Mouse (Mus musculus) MEL (cell line): ENCODE data around the gene Creb3l2. TPM values are rescaled to one million over a fixed set of nuclear protein-coding genes. Genes with fewer than 3 reads are reported as not detected.
"Not testable (repeated sequence)": the region's sequence is repeated elsewhere in the genome, so short reads cannot be mapped to it uniquely, and the experiment has no call there.

Experiments
- DNase-seq: peaks from one replicate; pipeline ENCODE4 v3.0.0; 2011; ENCODE audit warnings: low read depth, low spot score
- H3K27ac ChIP-seq: 2 replicates; pipeline ENCODE4 v1.5.1; 2012; ENCODE audit warnings: low read depth, mild to moderate bottlenecking, control low read depth, low read length, moderate library complexity; ENCODE audit not compliant: control insufficient read depth
- H3K27me3 ChIP-seq, 2 experiments: fragments of 150-350 bp in 1 of 2; sonication (generic) in 1 of 2; 2 replicates each; pipeline ENCODE4 v1.6.1; 2012; ENCODE audit warnings: low read length in 2 of 2, mild to moderate bottlenecking in 2 of 2, improper control_type of control experiment in 1 of 2, moderate library complexity in 1 of 2; ENCODE audit not compliant: insufficient read depth in 2 of 2, control insufficient read depth in 1 of 2
- H3K36me3 ChIP-seq, 2 experiments: 2 replicates each; pipeline ENCODE4 v1.6.1; 2012 to 2014; ENCODE audit warnings: low read length in 2 of 2, improper control_type of control experiment in 1 of 2, inconsistent platforms in 1 of 2, mild to moderate bottlenecking in 1 of 2; ENCODE audit not compliant: insufficient read depth in 2 of 2, control insufficient read depth in 1 of 2
- H3K4me1 ChIP-seq, 2 experiments: fragments of 150-350 bp in 1 of 2; sonication (generic) in 1 of 2; 2 replicates each; pipeline ENCODE4 v1.6.1; 2012; ENCODE audit warnings: low read length in 2 of 2, improper control_type of control experiment in 1 of 2, mild to moderate bottlenecking in 1 of 2; ENCODE audit not compliant: insufficient read depth in 2 of 2, control insufficient read depth in 1 of 2
- H3K4me3 ChIP-seq, 2 experiments: fragments of 150-350 bp in 1 of 2; sonication (generic) in 1 of 2; 2 replicates each; pipeline ENCODE4 v1.5.1; 2012; ENCODE audit warnings: low read depth in 2 of 2, low read length in 2 of 2, mild to moderate bottlenecking in 2 of 2, moderate library complexity in 2 of 2, control low read depth in 1 of 2, improper control_type of control experiment in 1 of 2; ENCODE audit not compliant: control insufficient read depth in 1 of 2, insufficient read depth in 1 of 2
- H3K79me2 ChIP-seq: 2 replicates; pipeline ENCODE4 v1.6.1; 2012; ENCODE audit warnings: mild to moderate bottlenecking, low read length, moderate library complexity; ENCODE audit not compliant: control insufficient read depth, poor library complexity, insufficient read depth
- H3K9ac ChIP-seq: 2 replicates; pipeline ENCODE4 v1.6.1; 2012; ENCODE audit warnings: low read depth, mild to moderate bottlenecking, control low read depth, low read length, moderate library complexity; ENCODE audit not compliant: control insufficient read depth, poor library complexity, severe bottlenecking
- H3K9me3 ChIP-seq: fragments of 150-350 bp; sonication (generic); replicated peaks from 2 replicates; pipeline ENCODE4 v1.6.1; 2012; ENCODE audit warnings: mild to moderate bottlenecking, low read length, improper control_type of control experiment, moderate library complexity; ENCODE audit not compliant: insufficient read depth
- ELF1 ChIP-seq: IDR thresholded peaks from 2 replicates; pipeline ENCODE4 v1.6.1; 2014; ENCODE audit warnings: low read depth, mild to moderate bottlenecking, inconsistent platforms, low read length, improper control_type of control experiment, moderate library complexity
- GABPA ChIP-seq: IDR thresholded peaks from 2 replicates; pipeline ENCODE4 v1.6.1; 2012; ENCODE audit warnings: low read depth, mild to moderate bottlenecking, inconsistent platforms, low read length, improper control_type of control experiment, moderate library complexity
- GATA1 ChIP-seq: IDR thresholded peaks from 2 replicates; pipeline ENCODE4 v1.6.1; 2011; ENCODE audit warnings: low read depth, low read length, improper control_type of control experiment
- HCFC1 ChIP-seq: IDR thresholded peaks from 2 replicates; pipeline ENCODE4 v1.6.1; 2012; ENCODE audit warnings: low read depth, mild to moderate bottlenecking, inconsistent platforms, low read length, improper control_type of control experiment, moderate library complexity
- JUND ChIP-seq: IDR thresholded peaks from 2 replicates; pipeline ENCODE4 v1.6.1; 2011; ENCODE audit warnings: low read depth, mild to moderate bottlenecking, improper control_type of control experiment, low read length
- KAT2A ChIP-seq: conservative IDR thresholded peaks from 2 replicates; pipeline ENCODE4 v1.6.1; 2012; ENCODE audit warnings: low read depth, low read length, improper control_type of control experiment, inconsistent platforms
- MAFK ChIP-seq: IDR thresholded peaks from 2 replicates; pipeline ENCODE4 v1.6.1; 2011; ENCODE audit warnings: low read depth, mild to moderate bottlenecking, low read length, improper control_type of control experiment, borderline replicate concordance
- MAX ChIP-seq: IDR thresholded peaks from 2 replicates; pipeline ENCODE4 v1.6.1; 2011; ENCODE audit warnings: low read length, improper control_type of control experiment
- MAZ ChIP-seq: IDR thresholded peaks from 2 replicates; pipeline ENCODE4 v1.6.1; 2012; ENCODE audit warnings: low read depth, mild to moderate bottlenecking, inconsistent platforms, low read length, improper control_type of control experiment
- MYB ChIP-seq: IDR thresholded peaks from 2 replicates; pipeline ENCODE4 v1.6.1; 2011; ENCODE audit warnings: mild to moderate bottlenecking, low read depth, low read length, improper control_type of control experiment
- MYC ChIP-seq: IDR thresholded peaks from 2 replicates; pipeline ENCODE4 v1.6.1; 2011; ENCODE audit warnings: low read depth, mild to moderate bottlenecking, low read length, improper control_type of control experiment, moderate library complexity
- NRF1 ChIP-seq: IDR thresholded peaks from 2 replicates; pipeline ENCODE4 v1.6.1; 2014; ENCODE audit warnings: low read depth, mild to moderate bottlenecking, inconsistent platforms, low read length, improper control_type of control experiment, moderate library complexity; ENCODE audit not compliant: poor library complexity, insufficient read depth, severe bottlenecking
- POLR2AphosphoS5 ChIP-seq: IDR thresholded peaks from 2 replicates; pipeline ENCODE4 v1.6.1; 2012; ENCODE audit warnings: low read depth, borderline replicate concordance, mild to moderate bottlenecking, inconsistent platforms, low read length, moderate library complexity, mixed read lengths
- SMC3 ChIP-seq: IDR thresholded peaks from 2 replicates; pipeline ENCODE4 v1.6.1; 2011; ENCODE audit warnings: low read depth, low read length, improper control_type of control experiment
- USF1 ChIP-seq: IDR thresholded peaks from 2 replicates; pipeline ENCODE4 v1.6.1; 2014; ENCODE audit warnings: low read depth, mild to moderate bottlenecking, inconsistent platforms, low read length, improper control_type of control experiment, moderate library complexity
- polyA plus RNA-seq, 2 experiments: library from polyadenylated mRNA; stranded (reverse) in 1 of 2; unstranded in 1 of 2; fragments of >175 nt in 1 of 2; fragments of >200 nt in 1 of 2; gene quantifications; 2 replicates each; pipeline versions ENCODE4 v1.2.1 to v1.2.4; 2012; ENCODE audit warnings: low replicate concordance in 2 of 2, low read depth in 1 of 2; ENCODE audit not compliant: insufficient read length in 2 of 2, insufficient read depth in 1 of 2, missing spikeins in 1 of 2
- total RNA-seq: library from RNA; depleted of rRNA; stranded (reverse); fragments of 300-350 nt; gene quantifications from 2 replicates; pipeline ENCODE4 v1.2.3, GENCODE M21; 2012

Creb3l2 gene
- total and polyA plus RNA-seq, 3 experiments, result not detected

GRCm38 (mm10) chr6:37464585-37464984, 22.6 kb upstream of the Creb3l2 start:
- Histone ChIP-seq H3K9ac (no peak overlapping the region), H3K79me2 (no peaks in the 10 kb centered on the region)

GRCm38 (mm10) chr6:37463517-37464482, 21.9 kb upstream of the Creb3l2 start:
- not testable (repeated sequence) for H3K9ac ChIP-seq, H3K4me1 ChIP-seq, H3K36me3 ChIP-seq, H3K4me3 ChIP-seq, H3K27ac ChIP-seq, H3K27me3 ChIP-seq, H3K79me2 ChIP-seq, H3K9me3 ChIP-seq, DNase-seq

More at GRCm38 (mm10) chr6:37464585-37464984, 22.6 kb upstream of the Creb3l2 start:
- TF ChIP-seq GATA1, result no peak
- no peak for TF ChIP-seq SMC3
- TF ChIP-seq NRF1, result no peak
- TF ChIP-seq JUND, result no peak
- TF ChIP-seq MAX, result no peak
- no peak for TF ChIP-seq KAT2A
- TF ChIP-seq GABPA, result no peak
- no peak for TF ChIP-seq USF1
- no peak for TF ChIP-seq HCFC1
- TF ChIP-seq MYC, result no peak
- TF ChIP-seq ELF1, result no peak
- no peak for TF ChIP-seq MAFK
- no peak for TF ChIP-seq POLR2AphosphoS5
- no peak for TF ChIP-seq MAZ
- no peak for TF ChIP-seq MYB
- DNase-seq, result no peak
- Histone ChIP-seq H3K27me3 (no peaks in the 10 kb centered on the region), H3K27ac (no peak overlapping the region), H3K36me3 (no peaks in the 10 kb centered on the region), H3K9me3 (no peaks in the 10 kb centered on the region), H3K4me3 (no peak overlapping the region), H3K4me1 (no peaks in the 10 kb centered on the region)
